Mouse (Mus musculus): ENCODE measurements around the gene Edf1.

- TF ChIP-seq EP300 (IDR thresholded peaks at IDR 0.05) (no peak), CTCF (IDR thresholded peaks at IDR 0.05) (no peak)
Measured at GRCm38 (mm10) chr2:25565741-25566140, 8.1 kb downstream of the Edf1 start.

All from lung, postnatal 0 days (tissue).